ENCODE assay signal across 9 mouse cellular contexts in genomic region chr2:104710670-104711370, GRCm38 (mm10). TPM values are rescaled to one million over a fixed set of nuclear protein-coding genes. Genes with fewer than 3 reads are reported as not detected.
DNase-seq lines count a peak whose midpoint lies in the region; ATAC-seq lines count a peak whose summit lies in the region.
"Had no signal": no experiment of that assay in that cellular context is flagged by ENCODE, and none has a peak within 500 bp of the region (broad histone marks: within the 10 kb centered on the region; RNA-seq: fewer than 3 reads in every experiment).

No protein-coding gene starts in this region.

- no peaks in the 10 kb centered on the region for H3K36me3 ChIP-seq in heart, embryonic 10.5 days

- no peak overlapping the region for H3K27ac ChIP-seq in heart, embryonic 10.5 days

- no peaks in the 10 kb centered on the region for H3K9me3 ChIP-seq in heart, embryonic 10.5 days

- H3K4me3 ChIP-seq in heart, embryonic 10.5 days = peak overlapping the region; percentile 99

- 43% methylated on average over 6 of the region's 6 CpGs for WGBS in heart, embryonic 10.5 days

- H3K27me3 ChIP-seq in heart, embryonic 10.5 days (ENCODE audit: insufficient read depth, poor library complexity, severe bottlenecking) = peaks cover 8% of the 10 kb centered on the region

- peaks cover 14% of the 10 kb centered on the region; the same call in 1 of the 2 replicates for H3K4me1 ChIP-seq in heart, embryonic 10.5 days

- DNase-seq in heart, embryonic 10.5 days (ENCODE audit: low spot score) = no peak
- DNase-seq in heart, postnatal 4 days = no peak
- peak; percentile 20 for DNase-seq in MN1 (ENCODE audit: low spot score)
- no peak for DNase-seq in adrenal gland, adult 2 months
- DNase-seq in urinary bladder, postnatal 4 days (ENCODE audit: low spot score in 2 of 2) = no peak

- peak; percentile 28; the same call in 1 of the 2 replicates for ATAC-seq in granulocyte monocyte progenitor cell, adult 5-6 weeks (replicated peaks; ENCODE audit: poor library complexity, severe bottlenecking)
- 0 out of 2 replicates have a peak, but pooled peaks have one; percentile 7 for ATAC-seq in megakaryocyte, adult 5-6 weeks (ENCODE audit: poor library complexity, severe bottlenecking)
- no peak for ATAC-seq in frontal cortex, adult (ENCODE audit: low TSS enrichment)

RNA-seq across cellular contexts. Expression of gene Tcp11l1, which starts 1.1 kb away (rescaled TPM):
- polyA plus RNA-seq in heart, embryonic 10.5 days (2016; fragmentation: Nextera tagmentation; extraction: Ambion mirVana) = 35.0 and 36.4 TPM in 2 replicates
- total RNA-seq in heart, postnatal 4 days (2021) = 10 to 100 TPM in 1 of 2 experiments, 1 to 10 TPM in 1; 7.3 to 10.3 TPM
- 18.3 and 21.3 TPM in 2 replicates for total RNA-seq in granulocyte monocyte progenitor cell, adult 5-6 weeks (2014; fragmentation: Nextera tagmentation)
- total RNA-seq in granulocyte monocyte progenitor cell, adult 5-6 weeks (2017) = 7.9 and 10.5 TPM in 2 replicates
- 10.6 and 14.6 TPM in 2 replicates for total RNA-seq in megakaryocyte, adult 5-6 weeks (2015)
- total RNA-seq in megakaryocyte, adult 5-6 weeks (2017) = 3.0 and 6.7 TPM in 2 replicates
- 10 to 100 TPM in 1 of 2 experiments, 1 to 10 TPM in 1; 7.8 to 17.1 TPM for total RNA-seq in adrenal gland, adult 2 months (2021)
- polyA plus RNA-seq in adrenal gland, adult 2 months (2012; rRNA removed) = 9.0 and 11.1 TPM in 2 replicates

RNA-seq across cellular contexts. Expression of gene Pin1rt1, which starts 5.4 kb away (rescaled TPM):
- polyA plus RNA-seq in heart, embryonic 10.5 days (2016; fragmentation: Nextera tagmentation; extraction: Ambion mirVana) = not detected in 2 replicates
- not detected for total RNA-seq in heart, postnatal 4 days (2021)
- total RNA-seq in granulocyte monocyte progenitor cell, adult 5-6 weeks (2014; fragmentation: Nextera tagmentation) = not detected in 2 replicates
- total RNA-seq in granulocyte monocyte progenitor cell, adult 5-6 weeks (2017) = not detected in 2 replicates
- not detected in 2 replicates for total RNA-seq in megakaryocyte, adult 5-6 weeks (2015)
- total RNA-seq in megakaryocyte, adult 5-6 weeks (2017) = not detected in 2 replicates
- not detected for total RNA-seq in adrenal gland, adult 2 months (2021)
- not detected in 2 replicates for polyA plus RNA-seq in adrenal gland, adult 2 months (2012; rRNA removed)
- polyA plus RNA-seq: C2C12 had no signal

RNA-seq across cellular contexts. Expression of gene Depdc7, which starts 31.9 kb away (rescaled TPM):
- polyA plus RNA-seq in heart, embryonic 10.5 days (2016; fragmentation: Nextera tagmentation; extraction: Ambion mirVana) = 3.8 and 5.5 TPM in 2 replicates
- 1 to 10 TPM; 2.7 to 2.8 TPM for total RNA-seq in heart, postnatal 4 days (2021)
- total RNA-seq in granulocyte monocyte progenitor cell, adult 5-6 weeks (2014; fragmentation: Nextera tagmentation) = 2.4 and 2.9 TPM in 2 replicates
- 4.7 and 11.6 TPM in 2 replicates for total RNA-seq in granulocyte monocyte progenitor cell, adult 5-6 weeks (2017)
- 14.2 and 15.3 TPM in 2 replicates for total RNA-seq in megakaryocyte, adult 5-6 weeks (2015)
- 14.0 and 20.2 TPM in 2 replicates for total RNA-seq in megakaryocyte, adult 5-6 weeks (2017)
- total RNA-seq in adrenal gland, adult 2 months (2021) = 1 to 10 TPM; 1.6 to 2.0 TPM
- 0.21 and 0.59 TPM in 2 replicates for polyA plus RNA-seq in adrenal gland, adult 2 months (2012; rRNA removed)
